Mouse (Mus musculus): ENCODE results near the gene Rap2b. TPM values are rescaled to one million over a fixed set of nuclear protein-coding genes. Genes with fewer than 3 reads are reported as not detected.

Rap2b gene
- polyA plus RNA-seq, 1 experiment from 2014 or later: 3.2 TPM

GRCm38 (mm10) chr3:61344031-61344430 is 17.4 kb upstream of the Rap2b start:
- H3K27me3 ChIP-seq (ENCODE audit: insufficient read depth, low read length): no peaks in the 10 kb centered on the region
- no peak overlapping the region for H3K9ac ChIP-seq (replicated peaks)
- no peak for DNase-seq
- no peak for TF ChIP-seq EP300 (IDR thresholded peaks at IDR 0.05; ENCODE audit: low read depth)
- TF ChIP-seq CTCF (IDR thresholded peaks at IDR 0.05; ENCODE audit: low read depth): no peak
- H3K9me3 ChIP-seq (ENCODE audit: low read length): no peaks in the 10 kb centered on the region
- WGBS (ENCODE audit: insufficient replicate concordance): 49% methylated on average over 7 of the region's 7 CpGs
- H3K36me3 ChIP-seq (replicated peaks; ENCODE audit: insufficient read depth, low read length): no peaks in the 10 kb centered on the region
- H3K27ac ChIP-seq (ENCODE audit: low read depth): no peak overlapping the region
- no peak overlapping the region for H3K4me2 ChIP-seq (ENCODE audit: low read depth, low read length)
- H3K4me3 ChIP-seq (ENCODE audit: low read depth, low read length): no peak overlapping the region
- no peak for ATAC-seq
- no peaks in the 10 kb centered on the region for H3K4me1 ChIP-seq (ENCODE audit: insufficient read depth)

GRCm38 (mm10) chr3:61345636-61346035 is 15.8 kb upstream of the Rap2b start:
- 31% methylated on average over 1 of the region's 1 CpGs for WGBS (ENCODE audit: insufficient replicate concordance)
- TF ChIP-seq EP300 (IDR thresholded peaks at IDR 0.05; ENCODE audit: low read depth) (no peak), CTCF (IDR thresholded peaks at IDR 0.05; ENCODE audit: low read depth) (no peak)
- Histone ChIP-seq H3K27ac (ENCODE audit: low read depth) (no peak overlapping the region), H3K9ac (replicated peaks) (no peak overlapping the region), H3K4me3 (ENCODE audit: low read depth, low read length) (no peak overlapping the region), H3K36me3 (replicated peaks; ENCODE audit: insufficient read depth, low read length) (no peaks in the 10 kb centered on the region), H3K4me2 (ENCODE audit: low read depth, low read length) (no peak overlapping the region), H3K27me3 (ENCODE audit: insufficient read depth, low read length) (no peaks in the 10 kb centered on the region), H3K4me1 (ENCODE audit: insufficient read depth) (no peaks in the 10 kb centered on the region), H3K9me3 (ENCODE audit: low read length) (no peaks in the 10 kb centered on the region)
- ATAC-seq (no peak), DNase-seq (no peak)

- H3K4me3 ChIP-seq (ENCODE audit: low read depth, low read length): no peak overlapping the region
- H3K36me3 ChIP-seq (replicated peaks; ENCODE audit: insufficient read depth, low read length): no peaks in the 10 kb centered on the region
- no peak overlapping the region for H3K4me2 ChIP-seq (ENCODE audit: low read depth, low read length)
- H3K4me1 ChIP-seq (ENCODE audit: insufficient read depth): no peaks in the 10 kb centered on the region
- no peak for TF ChIP-seq EP300 (IDR thresholded peaks at IDR 0.05; ENCODE audit: low read depth)
- H3K9me3 ChIP-seq (ENCODE audit: low read length): no peaks in the 10 kb centered on the region
- DNase-seq (no peak), ATAC-seq (no peak)
- 65% methylated on average over 4 of the region's 4 CpGs for WGBS (ENCODE audit: insufficient replicate concordance)
- H3K27me3 ChIP-seq (ENCODE audit: insufficient read depth, low read length): no peaks in the 10 kb centered on the region
- H3K27ac ChIP-seq (ENCODE audit: low read depth): no peak overlapping the region
- H3K9ac ChIP-seq (replicated peaks): no peak overlapping the region
Observed at GRCm38 (mm10) chr3:61348036-61348614, 13.3 kb upstream of the Rap2b start.

- DNase-seq (no peak), ATAC-seq (no peak)
- H3K9ac ChIP-seq (replicated peaks): no peak overlapping the region
- no peaks in the 10 kb centered on the region for H3K27me3 ChIP-seq (ENCODE audit: insufficient read depth, low read length)
- H3K9me3 ChIP-seq (ENCODE audit: low read length): no peaks in the 10 kb centered on the region
- H3K4me3 ChIP-seq (ENCODE audit: low read depth, low read length): no peak overlapping the region
- 67% methylated on average over 1 of the region's 1 CpGs for WGBS (ENCODE audit: insufficient replicate concordance)
- no peaks in the 10 kb centered on the region for H3K4me1 ChIP-seq (ENCODE audit: insufficient read depth)
- no peak for TF ChIP-seq EP300 (IDR thresholded peaks at IDR 0.05; ENCODE audit: low read depth)
- no peak for TF ChIP-seq CTCF (IDR thresholded peaks at IDR 0.05; ENCODE audit: low read depth)
- no peak overlapping the region for H3K27ac ChIP-seq (ENCODE audit: low read depth)
- H3K4me2 ChIP-seq (ENCODE audit: low read depth, low read length): no peak overlapping the region
- H3K36me3 ChIP-seq (replicated peaks; ENCODE audit: insufficient read depth, low read length): no peaks in the 10 kb centered on the region
Observed at GRCm38 (mm10) chr3:61349433-61349832, 12.0 kb upstream of the Rap2b start.

GRCm38 (mm10) chr3:61355464-61355863 is 6.0 kb upstream of the Rap2b start:
- Histone ChIP-seq H3K27ac (ENCODE audit: low read depth) (no peak overlapping the region), H3K9me3 (ENCODE audit: low read length) (no peaks in the 10 kb centered on the region), H3K4me1 (ENCODE audit: insufficient read depth) (no peaks in the 10 kb centered on the region; the same call in 1 of the 2 replicates), H3K4me3 (ENCODE audit: low read depth, low read length) (no peak overlapping the region), H3K27me3 (ENCODE audit: insufficient read depth, low read length) (no peaks in the 10 kb centered on the region), H3K9ac (replicated peaks) (no peak overlapping the region), H3K36me3 (replicated peaks; ENCODE audit: insufficient read depth, low read length) (no peaks in the 10 kb centered on the region), H3K4me2 (ENCODE audit: low read depth, low read length) (no peak overlapping the region)
- WGBS (ENCODE audit: insufficient replicate concordance): 60% methylated on average over 1 of the region's 1 CpGs
- DNase-seq (no peak), ATAC-seq (no peak)
- TF ChIP-seq EP300 (IDR thresholded peaks at IDR 0.05; ENCODE audit: low read depth) (no peak), CTCF (IDR thresholded peaks at IDR 0.05; ENCODE audit: low read depth) (no peak)

- WGBS (ENCODE audit: insufficient replicate concordance): 37% methylated on average over 6 of the region's 6 CpGs
- no peak overlapping the region for H3K27ac ChIP-seq (ENCODE audit: low read depth)
- H3K4me2 ChIP-seq (ENCODE audit: low read depth, low read length): no peak overlapping the region
- no peaks in the 10 kb centered on the region for H3K27me3 ChIP-seq (ENCODE audit: insufficient read depth, low read length)
- no peak for DNase-seq
- H3K4me3 ChIP-seq (ENCODE audit: low read depth, low read length): no peak overlapping the region
- peaks cover 4% of the 10 kb centered on the region; the same call in 1 of the 2 replicates for H3K4me1 ChIP-seq (ENCODE audit: insufficient read depth)
- no peak overlapping the region for H3K9ac ChIP-seq (replicated peaks)
- no peak for ATAC-seq
- TF ChIP-seq EP300 (IDR thresholded peaks at IDR 0.05; ENCODE audit: low read depth): no peak
- TF ChIP-seq CTCF (IDR thresholded peaks at IDR 0.05; ENCODE audit: low read depth): no peak
- no peaks in the 10 kb centered on the region for H3K36me3 ChIP-seq (replicated peaks; ENCODE audit: insufficient read depth, low read length)
- no peaks in the 10 kb centered on the region for H3K9me3 ChIP-seq (ENCODE audit: low read length)
Observed at GRCm38 (mm10) chr3:61358107-61358506, 3.3 kb upstream of the Rap2b start.

Measured in liver, postnatal 0 days (tissue).